Mouse (Mus musculus) forebrain, postnatal 0 days (tissue): ENCODE measurements at regions not wholly inside any gene's neighbourhood (a gene's known extent, or its start where the extent isn't known, plus 50 kb on each side); places are given as distances from the start of the nearest gene placed in this dataset.
A peak's percentile ranks its signal among the peaks of the same experiment; 100 is the strongest.

ENCODE experiments used
- ATAC-seq: fragments of 200-750 bp; cut with Nextera tagmentation; 2 replicates; pipeline ENCODE4 v1.8.0; 2017; ENCODE audit warnings: mild to moderate bottlenecking, moderate library complexity
- DNase-seq: peaks from one replicate; pipeline ENCODE4 v3.0.0-alpha.2; 2015
- H3K27ac ChIP-seq: fragments of 300-500 bp; sonication (generic); 2 replicates; pipeline ENCODE4 v1.5.1; 2014; ENCODE audit warnings: low read depth, mild to moderate bottlenecking, antibody characterized with exemption, low read length, moderate library complexity, mixed read lengths
- H3K27me3 ChIP-seq: fragments of 300-500 bp; sonication (generic); 2 replicates; pipeline ENCODE4 v1.6.1; 2014; ENCODE audit warnings: mild to moderate bottlenecking, low read length, mixed read lengths; ENCODE audit not compliant: insufficient read depth
- H3K36me3 ChIP-seq: fragments of 300-500 bp; sonication (generic); 2 replicates; pipeline ENCODE4 v1.6.1; 2014; ENCODE audit warnings: mild to moderate bottlenecking, moderate library complexity; ENCODE audit not compliant: insufficient read depth
- H3K4me1 ChIP-seq: fragments of 300-500 bp; sonication (generic); 2 replicates; pipeline ENCODE4 v1.6.1; 2014; ENCODE audit warnings: antibody characterized with exemption; ENCODE audit not compliant: insufficient read depth
- H3K4me2 ChIP-seq: fragments of 300-500 bp; sonication (generic); 2 replicates; pipeline ENCODE4 v1.6.1; 2014; ENCODE audit warnings: low read depth, mild to moderate bottlenecking, moderate library complexity
- H3K4me3 ChIP-seq: fragments of 300-500 bp; sonication (generic); 2 replicates; pipeline ENCODE4 v1.5.1; 2014; ENCODE audit warnings: low read depth, low read length, mixed read lengths
- H3K9ac ChIP-seq: fragments of 300-500 bp; sonication (generic); 2 replicates; pipeline ENCODE4 v1.6.1; 2014; ENCODE audit warnings: mild to moderate bottlenecking
- H3K9me3 ChIP-seq: fragments of 300-500 bp; sonication (generic); 2 replicates; pipeline ENCODE4 v1.6.1; 2016; ENCODE audit warnings: low read length
- CTCF ChIP-seq: sonication (generic); IDR thresholded peaks from 2 replicates; pipeline ENCODE4 v1.5.1; 2016; ENCODE audit warnings: antibody characterized with exemption, control low read depth, low read depth
- WGBS: fragments of 180-500 bp; shearing (Covaris S2); extraction: QIAGEN DNeasy Blood & Tissue Kit; methylation state at CpG from one replicate; pipeline ENCODE4 v1.1.7; 2014; 5-methylcytosine and 5-hydroxymethylcytosine counted together

- Histone ChIP-seq H3K9ac (no peak overlapping the region), H3K27ac (no peak overlapping the region), H3K36me3 (no peaks in the 10 kb centered on the region), H3K27me3 (peaks cover 31% of the 10 kb centered on the region), H3K4me3 (no peak overlapping the region), H3K4me2 (no peak overlapping the region), H3K4me1 (no peaks in the 10 kb centered on the region), H3K9me3 (no peaks in the 10 kb centered on the region)
- no peak for ATAC-seq
- no peak for TF ChIP-seq CTCF
- 75% methylated on average over 7 of the region's 7 CpGs for WGBS
- DNase-seq, result no peak
Measured at GRCm38 (mm10) chr7:136670675-136671074, 223.7 kb upstream of the Mgmt start.

GRCm38 (mm10) chr7:136674159-136674558 lies 220.3 kb upstream of the Mgmt start:
- WGBS, result 21% methylated on average over 5 of the region's 5 CpGs
- Histone ChIP-seq H3K36me3 (no peaks in the 10 kb centered on the region), H3K4me3 (no peak overlapping the region), H3K4me1 (no peaks in the 10 kb centered on the region), H3K9ac (no peak overlapping the region), H3K27ac (no peak overlapping the region), H3K4me2 (no peak overlapping the region), H3K27me3 (peaks cover 25% of the 10 kb centered on the region), H3K9me3 (no peaks in the 10 kb centered on the region)
- TF ChIP-seq CTCF, result no peak
- ATAC-seq, result no peak
- no peak for DNase-seq

- Histone ChIP-seq H3K27ac (no peak overlapping the region), H3K4me3 (no peak overlapping the region), H3K36me3 (no peaks in the 10 kb centered on the region), H3K4me2 (no peak overlapping the region), H3K4me1 (no peaks in the 10 kb centered on the region), H3K27me3 (peaks cover 25% of the 10 kb centered on the region), H3K9me3 (no peaks in the 10 kb centered on the region), H3K9ac (no peak overlapping the region)
- ATAC-seq, result no peak
- no peak for DNase-seq
- 56% methylated on average over 5 of the region's 5 CpGs for WGBS
- no peak for TF ChIP-seq CTCF
Measured at GRCm38 (mm10) chr7:136675041-136675440, 219.4 kb upstream of the Mgmt start.

GRCm38 (mm10) chr7:136676104-136676503 lies 218.3 kb upstream of the Mgmt start:
- H3K9me3 ChIP-seq, result no peaks in the 10 kb centered on the region
- H3K9ac ChIP-seq, result no peak overlapping the region
- TF ChIP-seq CTCF, result no peak
- no peak overlapping the region for H3K27ac ChIP-seq
- no peak overlapping the region for H3K4me3 ChIP-seq
- no peak overlapping the region for H3K4me2 ChIP-seq
- 21% methylated on average over 6 of the region's 6 CpGs for WGBS
- ATAC-seq (no peak), DNase-seq (no peak)
- H3K27me3 ChIP-seq, result peaks cover 25% of the 10 kb centered on the region
- H3K4me1 ChIP-seq, result no peaks in the 10 kb centered on the region
- no peaks in the 10 kb centered on the region for H3K36me3 ChIP-seq

- Histone ChIP-seq H3K27ac (no peak overlapping the region), H3K9me3 (no peaks in the 10 kb centered on the region), H3K9ac (no peak overlapping the region), H3K36me3 (no peaks in the 10 kb centered on the region), H3K4me1 (no peaks in the 10 kb centered on the region), H3K4me2 (no peak overlapping the region), H3K27me3 (peaks cover 25% of the 10 kb centered on the region), H3K4me3 (no peak overlapping the region)
- no peak for ATAC-seq
- DNase-seq, result no peak
- 57% methylated on average over 17 of the region's 17 CpGs for WGBS
- TF ChIP-seq CTCF, result no peak
Measured at GRCm38 (mm10) chr7:136676987-136677545, 217.3 kb upstream of the Mgmt start.

GRCm38 (mm10) chr7:136689579-136689978 lies 204.8 kb upstream of the Mgmt start:
- no peak overlapping the region for H3K9ac ChIP-seq
- ATAC-seq (no peak), DNase-seq (no peak)
- H3K27ac ChIP-seq, result no peak overlapping the region
- H3K4me2 ChIP-seq, result peak overlapping the region; percentile 26
- no peak for TF ChIP-seq CTCF
- 34% methylated on average over 6 of the region's 6 CpGs for WGBS
- H3K9me3 ChIP-seq, result no peaks in the 10 kb centered on the region
- no peaks in the 10 kb centered on the region for H3K36me3 ChIP-seq
- no peaks in the 10 kb centered on the region for H3K27me3 ChIP-seq
- no peaks in the 10 kb centered on the region for H3K4me1 ChIP-seq
- H3K4me3 ChIP-seq, result no peak overlapping the region

GRCm38 (mm10) chr7:136706246-136706645 lies 188.2 kb upstream of the Mgmt start:
- H3K4me2 ChIP-seq, result no peak overlapping the region
- DNase-seq, result no peak
- H3K4me3 ChIP-seq, result no peak overlapping the region
- H3K4me1 ChIP-seq, result no peaks in the 10 kb centered on the region
- WGBS, result 88% methylated on average over 1 of the region's 1 CpGs
- TF ChIP-seq CTCF, result no peak
- H3K27ac ChIP-seq, result no peak overlapping the region
- no peaks in the 10 kb centered on the region for H3K9me3 ChIP-seq
- H3K9ac ChIP-seq, result no peak overlapping the region
- no peaks in the 10 kb centered on the region for H3K36me3 ChIP-seq
- no peak for ATAC-seq
- 0 out of 2 replicates have a peak, but pooled peaks cover 3% of the 10 kb centered on the region for H3K27me3 ChIP-seq
